Mouse (Mus musculus): Measurements from ENCODE around the gene Ccdc50. TPM values are rescaled to one million over a fixed set of nuclear protein-coding genes. Genes with fewer than 3 reads are reported as not detected.

Ccdc50 gene
- polyA plus RNA-seq, 1 experiment: 9.9 TPM

DNA sequence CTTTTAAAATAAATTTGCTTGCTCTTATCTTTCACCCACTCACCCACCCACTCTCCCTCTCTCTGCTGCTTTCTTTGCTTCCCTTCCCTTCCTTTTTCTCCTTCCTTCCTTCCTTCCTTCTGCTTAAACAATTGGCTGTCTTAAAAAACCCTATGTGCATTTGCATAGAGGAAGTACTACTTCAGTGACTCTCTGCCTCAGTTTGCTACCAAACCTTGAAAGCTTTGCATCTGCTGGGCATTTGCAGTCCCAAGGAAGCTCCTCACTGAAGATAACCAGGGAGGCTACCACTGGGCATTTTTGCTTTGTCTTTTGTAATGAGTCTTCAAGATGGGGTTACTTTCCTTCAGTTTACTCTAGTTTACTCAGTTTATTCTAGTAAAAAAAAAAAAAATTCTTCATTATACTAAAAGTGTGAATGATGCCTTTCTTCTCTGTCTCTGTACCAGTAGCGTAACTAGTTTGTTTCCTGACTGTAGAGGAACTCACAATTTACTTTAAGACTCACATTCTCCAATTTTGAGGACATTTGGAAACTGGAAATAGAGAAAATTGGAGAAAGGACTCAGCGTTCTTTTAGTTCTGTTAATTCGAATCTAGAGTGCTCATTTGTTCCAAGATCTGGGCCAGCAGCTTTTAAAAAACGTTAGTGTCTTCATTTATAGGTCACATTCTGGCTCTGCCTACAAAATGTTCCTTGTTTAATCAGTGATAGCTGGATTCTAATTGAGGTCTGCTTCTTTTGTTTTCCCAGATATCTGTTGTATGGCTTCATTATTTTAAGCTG lies 6.8 kb downstream of the Ccdc50 start:
- H3K4me3 ChIP-seq (ENCODE audit: low read depth, low read length): no peak overlapping the region
- no peaks in the 10 kb centered on the region for H3K27me3 ChIP-seq (ENCODE audit: control insufficient read depth, insufficient read depth, low read length)
- no peak for TF ChIP-seq POLR2A (IDR thresholded peaks at IDR 0.05; ENCODE audit: low read depth, low read length)
- no peak for TF ChIP-seq CTCF (IDR thresholded peaks at IDR 0.05; ENCODE audit: extremely low read depth, insufficient read length, insufficient replicate concordance, low read depth, low read length)
- peaks cover 2% of the 10 kb centered on the region; the same call in 1 of the 2 replicates for H3K36me3 ChIP-seq (ENCODE audit: control insufficient read depth, insufficient read depth, low read length)
- WGBS: 59% methylated on average over 4 of the region's 4 CpGs
- no peak overlapping the region for H3K27ac ChIP-seq (ENCODE audit: insufficient read depth, low read depth, low read length)
- H3K4me1 ChIP-seq (ENCODE audit: control insufficient read depth, insufficient read depth, insufficient read length, low read length): peaks cover 4% of the 10 kb centered on the region; the same call in 1 of the 2 replicates

DNA sequence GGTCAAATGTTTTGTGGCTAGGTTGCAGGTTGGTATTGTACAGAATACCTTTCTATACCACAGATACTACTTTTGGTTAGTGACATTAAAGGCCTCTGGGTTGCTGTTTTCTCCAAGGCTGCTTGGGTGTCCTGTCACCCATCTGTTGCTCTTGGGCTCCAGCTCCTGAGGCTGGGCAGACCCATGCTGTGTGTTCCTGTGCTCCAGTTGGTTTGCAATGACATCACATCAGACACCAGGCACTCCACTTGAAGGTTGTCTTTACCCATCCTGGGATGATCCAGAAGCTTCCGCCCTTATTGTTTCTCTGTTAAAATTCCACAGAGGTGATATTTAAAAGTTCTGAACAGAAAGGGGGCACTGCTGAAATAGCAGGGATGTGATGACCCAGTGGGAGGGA lies 8.3 kb downstream of the Ccdc50 start:
- Histone ChIP-seq H3K27ac (ENCODE audit: insufficient read depth, low read depth, low read length) (no peak overlapping the region), H3K4me3 (ENCODE audit: low read depth, low read length) (no peak overlapping the region), H3K4me1 (ENCODE audit: control insufficient read depth, insufficient read depth, insufficient read length, low read length) (peaks cover 3% of the 10 kb centered on the region; the same call in 1 of the 2 replicates), H3K27me3 (ENCODE audit: control insufficient read depth, insufficient read depth, low read length) (no peaks in the 10 kb centered on the region), H3K36me3 (ENCODE audit: control insufficient read depth, insufficient read depth, low read length) (peaks cover 2% of the 10 kb centered on the region; the same call in 1 of the 2 replicates)
- WGBS: 98% methylated on average over 1 of the region's 1 CpGs
- TF ChIP-seq CTCF (IDR thresholded peaks at IDR 0.05; ENCODE audit: extremely low read depth, insufficient read length, insufficient replicate concordance, low read depth, low read length): no peak
- TF ChIP-seq POLR2A (IDR thresholded peaks at IDR 0.05; ENCODE audit: low read depth, low read length): no peak

DNA sequence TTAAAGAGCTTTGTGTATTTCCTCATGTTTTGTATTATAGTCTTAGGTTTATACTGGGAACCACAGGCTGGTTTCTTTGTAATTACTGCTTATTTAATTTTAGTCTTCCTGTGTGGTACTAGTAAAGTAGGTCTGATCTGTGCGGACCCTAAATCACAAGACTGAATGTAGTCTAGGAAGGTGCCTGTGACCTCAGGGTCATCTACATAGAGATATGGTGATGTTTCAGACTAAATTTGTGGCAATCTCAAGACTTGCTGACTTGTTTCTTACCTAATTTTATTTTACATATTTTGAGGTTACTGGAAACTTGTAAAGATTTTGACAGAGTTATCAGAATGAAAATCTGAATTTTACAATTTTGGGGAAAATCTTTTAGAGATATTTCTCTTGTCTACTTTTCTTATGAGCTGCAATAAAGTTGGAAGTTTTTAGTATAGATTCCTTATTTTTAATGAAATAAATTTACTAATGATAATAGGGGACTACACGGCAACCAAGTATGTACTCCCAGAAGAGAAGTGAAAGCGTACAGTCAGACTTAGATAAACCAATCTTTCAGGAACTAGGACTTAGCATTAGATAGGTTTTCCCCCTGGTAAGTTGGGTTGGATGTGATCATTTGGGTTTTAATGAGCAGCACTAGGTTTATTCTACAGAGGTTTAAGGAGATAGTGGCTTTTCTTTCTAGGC lies 10.5 kb downstream of the Ccdc50 start:
- Histone ChIP-seq H3K27me3 (ENCODE audit: control insufficient read depth, insufficient read depth, low read length) (no peaks in the 10 kb centered on the region), H3K4me3 (ENCODE audit: low read depth, low read length) (no peak overlapping the region), H3K27ac (ENCODE audit: insufficient read depth, low read depth, low read length) (no peak overlapping the region), H3K4me1 (ENCODE audit: control insufficient read depth, insufficient read depth, insufficient read length, low read length) (no peaks in the 10 kb centered on the region; the same call in 1 of the 2 replicates), H3K36me3 (ENCODE audit: control insufficient read depth, insufficient read depth, low read length) (no peaks in the 10 kb centered on the region; the same call in 1 of the 2 replicates)
- TF ChIP-seq POLR2A (IDR thresholded peaks at IDR 0.05; ENCODE audit: low read depth, low read length) (no peak), CTCF (IDR thresholded peaks at IDR 0.05; ENCODE audit: extremely low read depth, insufficient read length, insufficient replicate concordance, low read depth, low read length) (no peak)
- WGBS: 85% methylated on average over 3 of the region's 3 CpGs

DNA sequence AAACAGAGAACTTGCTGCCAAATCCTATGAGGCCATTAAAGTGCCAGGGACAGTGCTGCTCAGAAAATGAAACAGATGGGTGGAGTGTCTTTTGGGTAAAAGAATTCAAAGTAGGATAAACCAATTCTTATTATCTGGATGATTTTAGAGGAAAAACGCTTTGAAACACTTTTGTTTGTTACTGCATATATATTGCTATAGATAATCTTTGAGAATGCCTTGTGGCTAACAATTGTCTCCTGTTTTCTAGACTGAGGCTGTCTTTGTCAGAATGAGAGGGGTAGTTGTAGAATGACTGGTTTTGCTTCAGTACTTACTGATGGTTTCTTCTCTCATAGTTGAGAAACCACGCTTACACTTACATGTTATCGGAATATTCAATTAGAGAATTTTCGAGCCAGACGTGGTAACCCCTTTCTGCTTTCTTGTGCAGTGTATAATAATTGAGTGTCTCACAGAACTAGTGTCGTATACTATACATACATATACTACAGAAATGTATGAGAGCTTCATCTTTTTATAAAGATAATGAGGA lies 11.1 kb downstream of the Ccdc50 start:
- H3K4me3 ChIP-seq (ENCODE audit: low read depth, low read length): no peak overlapping the region
- no peaks in the 10 kb centered on the region; the same call in 1 of the 2 replicates for H3K36me3 ChIP-seq (ENCODE audit: control insufficient read depth, insufficient read depth, low read length)
- no peaks in the 10 kb centered on the region for H3K27me3 ChIP-seq (ENCODE audit: control insufficient read depth, insufficient read depth, low read length)
- no peaks in the 10 kb centered on the region; the same call in 1 of the 2 replicates for H3K4me1 ChIP-seq (ENCODE audit: control insufficient read depth, insufficient read depth, insufficient read length, low read length)
- 84% methylated on average over 6 of the region's 6 CpGs for WGBS
- H3K27ac ChIP-seq (ENCODE audit: insufficient read depth, low read depth, low read length): no peak overlapping the region
- TF ChIP-seq CTCF (IDR thresholded peaks at IDR 0.05; ENCODE audit: extremely low read depth, insufficient read length, insufficient replicate concordance, low read depth, low read length) (no peak), POLR2A (IDR thresholded peaks at IDR 0.05; ENCODE audit: low read depth, low read length) (no peak)

DNA sequence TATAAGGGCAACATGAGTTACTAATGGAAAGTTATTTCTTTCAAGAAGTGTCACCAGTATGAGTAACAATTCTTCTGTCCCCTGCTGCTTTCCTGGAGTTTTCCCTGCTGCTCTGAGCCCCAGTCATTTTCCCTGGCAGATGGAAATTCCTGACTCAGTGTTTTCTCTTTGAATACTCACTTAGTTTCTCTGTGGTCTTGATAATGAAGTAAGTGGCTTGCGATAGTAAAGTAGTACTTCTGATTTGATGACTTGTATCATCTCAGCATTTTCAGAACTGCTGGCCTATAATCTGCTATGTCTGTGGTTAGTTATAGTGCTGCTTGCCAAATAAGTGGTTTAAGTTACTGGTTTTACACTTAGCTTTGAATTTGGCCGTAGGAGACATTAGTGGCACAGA lies 12.9 kb downstream of the Ccdc50 start:
- no peak overlapping the region for H3K27ac ChIP-seq (ENCODE audit: insufficient read depth, low read depth, low read length)
- no peaks in the 10 kb centered on the region; the same call in 1 of the 2 replicates for H3K4me1 ChIP-seq (ENCODE audit: control insufficient read depth, insufficient read depth, insufficient read length, low read length)
- no peak overlapping the region for H3K4me3 ChIP-seq (ENCODE audit: low read depth, low read length)
- TF ChIP-seq POLR2A (IDR thresholded peaks at IDR 0.05; ENCODE audit: low read depth, low read length) (no peak), CTCF (IDR thresholded peaks at IDR 0.05; ENCODE audit: extremely low read depth, insufficient read length, insufficient replicate concordance, low read depth, low read length) (no peak)
- no peaks in the 10 kb centered on the region for H3K27me3 ChIP-seq (ENCODE audit: control insufficient read depth, insufficient read depth, low read length)
- H3K36me3 ChIP-seq (ENCODE audit: control insufficient read depth, insufficient read depth, low read length): peaks cover 5% of the 10 kb centered on the region
- 75% methylated on average over 2 of the region's 2 CpGs for WGBS

DNA sequence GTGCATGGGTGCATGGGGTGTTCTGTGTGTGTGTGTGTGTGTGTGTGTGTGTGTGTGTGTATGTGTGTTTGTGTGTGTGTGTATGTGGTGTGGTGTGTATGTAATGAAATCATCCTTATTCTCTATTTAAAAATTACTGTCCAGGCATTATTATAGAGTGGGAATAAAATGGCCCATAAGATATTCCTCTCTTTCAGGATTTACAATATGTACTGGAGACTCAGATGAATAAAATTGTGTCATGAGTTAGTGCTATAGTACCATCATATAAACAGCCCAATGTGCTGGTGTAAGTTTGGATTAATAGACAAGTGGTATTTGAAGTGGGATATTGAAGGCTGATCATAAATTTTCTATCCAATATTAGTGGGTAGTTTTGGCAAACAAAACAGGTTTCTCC lies 15.4 kb downstream of the Ccdc50 start:
- Histone ChIP-seq H3K4me1 (ENCODE audit: control insufficient read depth, insufficient read depth, insufficient read length, low read length) (no peaks in the 10 kb centered on the region), H3K27ac (ENCODE audit: insufficient read depth, low read depth, low read length) (no peak overlapping the region), H3K27me3 (ENCODE audit: control insufficient read depth, insufficient read depth, low read length) (no peaks in the 10 kb centered on the region), H3K36me3 (ENCODE audit: control insufficient read depth, insufficient read depth, low read length) (peaks cover 14% of the 10 kb centered on the region), H3K4me3 (ENCODE audit: low read depth, low read length) (no peak overlapping the region)
- no peak for TF ChIP-seq CTCF (IDR thresholded peaks at IDR 0.05; ENCODE audit: extremely low read depth, insufficient read length, insufficient replicate concordance, low read depth, low read length)
